Mouse (Mus musculus): Measurements from ENCODE around the gene Sbds.

Gene Sbds

GRCm38 (mm10) chr5:130197981-130198380 lies 57.3 kb downstream of the Sbds start:
- no peak for DNase-seq (ENCODE audit: low spot score)

DNA sequence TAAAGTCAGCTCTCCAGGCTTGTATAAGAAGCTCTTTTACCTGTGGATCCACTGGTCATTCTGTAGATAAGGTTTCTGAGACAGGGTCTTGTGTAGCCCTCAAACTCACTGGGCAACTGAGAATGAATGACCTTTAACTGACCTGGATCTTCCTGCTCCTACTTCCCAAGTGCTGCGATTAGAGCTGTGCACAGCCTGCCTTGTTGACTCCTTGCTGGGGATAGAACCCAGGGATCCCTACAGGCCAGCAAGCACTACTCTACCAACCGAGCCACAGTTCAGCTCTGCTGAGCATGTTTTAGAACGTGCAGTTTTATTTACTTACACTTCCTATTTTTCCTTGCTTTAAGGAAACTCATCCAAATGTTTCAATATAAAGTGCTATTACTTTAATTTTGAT lies 57.9 kb downstream of the Sbds start:
- DNase-seq (ENCODE audit: low spot score) = no peak

DNA sequence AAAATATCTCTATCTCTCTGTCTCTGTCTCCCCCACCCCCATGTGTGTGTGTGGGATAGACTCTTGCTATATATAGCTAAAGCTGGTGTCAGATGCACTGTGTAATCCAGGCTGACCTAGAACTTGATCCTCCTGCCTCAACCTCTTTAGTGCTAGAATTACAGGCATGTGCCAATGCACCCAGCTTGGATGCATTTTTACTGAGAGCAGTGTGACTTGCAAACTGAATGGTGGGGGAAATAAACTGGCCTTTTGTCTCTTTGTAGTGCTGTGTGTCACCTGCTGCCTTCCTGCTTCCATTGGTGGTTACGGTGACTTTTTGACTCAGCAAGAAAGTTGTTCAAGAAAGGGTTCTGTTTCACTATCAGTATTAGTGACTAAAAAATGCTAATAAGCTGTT lies 59.0 kb downstream of the Sbds start:
- DNase-seq (ENCODE audit: low spot score) = no peak
